In genomic region chr4:88938712-88939032, GRCm38 (mm10) we compare ENCODE assay signal across 9 mouse cellular contexts. TPM values are rescaled to one million over a fixed set of nuclear protein-coding genes. Genes with fewer than 3 reads are reported as not detected.
A peak's percentile ranks its signal among the peaks of the same experiment; 100 is the strongest.
DNase-seq lines count a peak whose midpoint lies in the region; ATAC-seq and TF ChIP-seq lines count a peak whose summit lies in the region.
"Had no signal": no experiment of that assay in that cellular context is flagged by ENCODE, and none has a peak within 500 bp of the region (broad histone marks: within the 10 kb centered on the region; RNA-seq: fewer than 3 reads in every experiment).

No protein-coding gene starts in this region.

- H3K4me2 ChIP-seq in kidney, postnatal 0 days (ENCODE audit: low read length): peak overlapping the region; percentile 84
- peak overlapping the region; percentile 96 for H3K4me2 ChIP-seq in hindbrain, embryonic 12.5 days (replicated peaks)
- peak overlapping the region; percentile 89 for H3K4me2 ChIP-seq in midbrain, embryonic 13.5 days (replicated peaks)

- DNase-seq in kidney, postnatal 0 days (ENCODE audit: low spot score): no peak
- no peak for DNase-seq in kidney, postnatal 25 days
- no peak for DNase-seq in ovary, postnatal 36 days (ENCODE audit: low spot score)
- no peak for DNase-seq in adrenal gland, adult 18-20 months (ENCODE audit: low spot score in 2 of 2)
- DNase-seq in left cerebral cortex, postnatal 25 days (ENCODE audit: low spot score in 2 of 2): no peak

- 7% methylated on average over 11 of the region's 11 CpGs for WGBS in kidney, postnatal 0 days
- 6% methylated on average over 11 of the region's 11 CpGs for WGBS in hindbrain, embryonic 12.5 days
- 6% methylated on average over 11 of the region's 11 CpGs for WGBS in midbrain, embryonic 13.5 days

- intact Hi-C loops in left cerebral cortex, postnatal 25 days (cut with DNase I): loop anchor here (5.0 kb wide), 1 partner anchor 189 kb away; no protein-coding TSS in a partner anchor

- no peak for ATAC-seq in kidney, postnatal 0 days (replicated peaks; ENCODE audit: low FRiP score, low read depth)
- ATAC-seq in common myeloid progenitor, adult 5-6 weeks (replicated peaks; ENCODE audit: low read depth, poor library complexity, severe bottlenecking): 0 out of 2 replicates have a peak, but pooled peaks have one; percentile 8
- ATAC-seq in hindbrain, embryonic 12.5 days (ENCODE audit: low FRiP score): no peak; the same call in 1 of the 2 replicates
- ATAC-seq in midbrain, embryonic 13.5 days: no peak

- no peak for TF ChIP-seq CTCF in kidney, postnatal 0 days (IDR thresholded peaks at IDR 0.05; ENCODE audit: low read depth)

- H3K9ac ChIP-seq in kidney, postnatal 0 days (ENCODE audit: low read depth, low read length): peak overlapping the region; percentile 51; the same call in 1 of the 2 replicates
- H3K9ac ChIP-seq in hindbrain, embryonic 12.5 days: peak overlapping the region; percentile 60
- H3K9ac ChIP-seq in midbrain, embryonic 13.5 days (replicated peaks): peak overlapping the region; percentile 68

- H3K27me3 ChIP-seq in kidney, postnatal 0 days (ENCODE audit: insufficient read depth, low read length): peaks cover 32% of the 10 kb centered on the region
- peaks cover 33% of the 10 kb centered on the region for H3K27me3 ChIP-seq in hindbrain, embryonic 12.5 days
- H3K27me3 ChIP-seq in midbrain, embryonic 13.5 days: peaks cover 47% of the 10 kb centered on the region

- no peaks in the 10 kb centered on the region for H3K4me1 ChIP-seq in kidney, postnatal 0 days (replicated peaks; ENCODE audit: insufficient read depth, low read length)
- peaks cover 4% of the 10 kb centered on the region; the same call in 1 of the 2 replicates for H3K4me1 ChIP-seq in hindbrain, embryonic 12.5 days
- peaks cover 4% of the 10 kb centered on the region for H3K4me1 ChIP-seq in midbrain, embryonic 13.5 days (replicated peaks)

- H3K4me3 ChIP-seq in kidney, postnatal 0 days (replicated peaks; ENCODE audit: low read depth, low read length): peak overlapping the region; percentile 55
- H3K4me3 ChIP-seq in hindbrain, embryonic 12.5 days: peak overlapping the region; percentile 81
- peak overlapping the region; percentile 75 for H3K4me3 ChIP-seq in midbrain, embryonic 13.5 days (replicated peaks)

- no peaks in the 10 kb centered on the region for H3K36me3 ChIP-seq in kidney, postnatal 0 days (ENCODE audit: insufficient read depth, low read length)
- H3K36me3 ChIP-seq in hindbrain, embryonic 12.5 days: no peaks in the 10 kb centered on the region
- H3K36me3 ChIP-seq in midbrain, embryonic 13.5 days: no peaks in the 10 kb centered on the region

- H3K9me3 ChIP-seq in kidney, postnatal 0 days (replicated peaks; ENCODE audit: low read length): no peaks in the 10 kb centered on the region
- H3K9me3 ChIP-seq in hindbrain, embryonic 12.5 days (replicated peaks): no peaks in the 10 kb centered on the region
- no peaks in the 10 kb centered on the region for H3K9me3 ChIP-seq in midbrain, embryonic 13.5 days

- H3K27ac ChIP-seq in kidney, postnatal 0 days: no peak overlapping the region; the same call in 1 of the 2 replicates
- no peak overlapping the region for H3K27ac ChIP-seq in hindbrain, embryonic 12.5 days
- peak overlapping the region; percentile 22 for H3K27ac ChIP-seq in midbrain, embryonic 13.5 days
- H3K27ac ChIP-seq: macrophage had no signal

RNA-seq across cellular contexts. Expression of gene Ifne, which starts 58.7 kb away (rescaled TPM):
- not detected in 2 replicates for polyA plus RNA-seq in kidney, postnatal 0 days (2015; fragmentation: Nextera tagmentation; extraction: Ambion mirVana)
- not detected in 2 replicates for total RNA-seq in common myeloid progenitor, adult 5-6 weeks (2017)
- not detected in 2 replicates for polyA plus RNA-seq in hindbrain, embryonic 12.5 days (2016; fragmentation: Nextera tagmentation; extraction: Ambion mirVana)
- not detected in 2 replicates for polyA plus RNA-seq in midbrain, embryonic 13.5 days (2015; fragmentation: Nextera tagmentation; extraction: Ambion mirVana)
- total RNA-seq in adrenal gland, adult 18-20 months (2021): not detected
- total RNA-seq in left cerebral cortex, postnatal 25 days (2021): not detected
- polyA plus RNA-seq: macrophage had no signal
